Mouse (Mus musculus) kidney, embryonic 16.5 days (tissue): ENCODE measurements at regions not wholly inside any gene's neighbourhood (a gene's known extent, or its start where the extent isn't known, plus 50 kb on each side); places are given as distances from the start of the nearest gene placed in this dataset.

ENCODE experiments used
- ATAC-seq: fragments of 200-750 bp; cut with Nextera tagmentation; 2 replicates; pipeline ENCODE4 v1.8.0; 2017; ENCODE audit warnings: moderate TSS enrichment; ENCODE audit not compliant: low FRiP score, low TSS enrichment
- H3K27ac ChIP-seq: fragments of 300-500 bp; sonication (generic); 2 replicates; pipeline ENCODE4 v1.5.1; 2014; ENCODE audit warnings: low read length
- H3K27me3 ChIP-seq: fragments of 300-500 bp; sonication (generic); 2 replicates; pipeline ENCODE4 v1.6.1; 2014; ENCODE audit warnings: low read length, control low read depth, mixed read lengths; ENCODE audit not compliant: insufficient read depth
- H3K36me3 ChIP-seq: fragments of 300-500 bp; sonication (generic); 2 replicates; pipeline ENCODE4 v1.6.1; 2014; ENCODE audit warnings: low read length, control low read depth, mixed read lengths; ENCODE audit not compliant: insufficient read depth
- H3K4me1 ChIP-seq: fragments of 300-500 bp; sonication (generic); 2 replicates; pipeline ENCODE4 v1.6.1; 2014; ENCODE audit warnings: low read length, control low read depth, mixed read lengths; ENCODE audit not compliant: insufficient read depth
- H3K4me2 ChIP-seq: fragments of 300-500 bp; sonication (generic); replicated peaks from 2 replicates; pipeline ENCODE4 v1.6.1; 2014; ENCODE audit warnings: low read depth, low read length
- H3K4me3 ChIP-seq: fragments of 300-500 bp; sonication (generic); 2 replicates; pipeline ENCODE4 v1.5.1; 2014; ENCODE audit warnings: mild to moderate bottlenecking, low read length
- H3K9ac ChIP-seq: fragments of 300-500 bp; sonication (generic); replicated peaks from 2 replicates; pipeline ENCODE4 v1.6.1; 2014; ENCODE audit warnings: low read length
- H3K9me3 ChIP-seq: fragments of 300-500 bp; sonication (generic); 2 replicates; pipeline ENCODE4 v1.6.1; 2016; ENCODE audit warnings: low read length, control low read depth
- WGBS: fragments of 180-500 bp; shearing (Covaris S2); extraction: QIAGEN DNeasy Blood & Tissue Kit; methylation state at CpG from one replicate; pipeline ENCODE4 v1.1.7; 2014; 5-methylcytosine and 5-hydroxymethylcytosine counted together

- ATAC-seq: no peak
- Histone ChIP-seq H3K27me3 (no peaks in the 10 kb centered on the region), H3K9me3 (no peaks in the 10 kb centered on the region)
Observed at GRCm38 (mm10) chr4:9016504-9017040, 777.7 kb upstream of the Car8 start.

GRCm38 (mm10) chr4:9015528-9016503 is 777.0 kb upstream of the Car8 start:
- no peak overlapping the region for H3K4me2 ChIP-seq
- no peak overlapping the region for H3K27ac ChIP-seq
- no peak overlapping the region for H3K4me3 ChIP-seq
- H3K4me1 ChIP-seq: peaks cover 33% of the 10 kb centered on the region
- H3K9ac ChIP-seq: no peak overlapping the region
- H3K9me3 ChIP-seq: no peaks in the 10 kb centered on the region
- no peaks in the 10 kb centered on the region for H3K36me3 ChIP-seq
- peak; percentile 44 for ATAC-seq
- WGBS: 19% methylated on average over 14 of the region's 14 CpGs
- H3K27me3 ChIP-seq: no peaks in the 10 kb centered on the region

More at GRCm38 (mm10) chr4:9016504-9017040, 777.7 kb upstream of the Car8 start:
- no peak overlapping the region for H3K27ac ChIP-seq
- H3K4me3 ChIP-seq: no peak overlapping the region
- H3K4me2 ChIP-seq: no peak overlapping the region
- H3K36me3 ChIP-seq: no peaks in the 10 kb centered on the region
- no peak overlapping the region for H3K9ac ChIP-seq
- 65% methylated on average over 9 of the region's 9 CpGs for WGBS
- peaks cover 26% of the 10 kb centered on the region for H3K4me1 ChIP-seq

- no peak overlapping the region for H3K27ac ChIP-seq
- H3K4me1 ChIP-seq: peaks cover 42% of the 10 kb centered on the region
- WGBS: 53% methylated on average over 4 of the region's 4 CpGs
- no peak overlapping the region for H3K9ac ChIP-seq
- H3K4me3 ChIP-seq: no peak overlapping the region
- no peaks in the 10 kb centered on the region for H3K9me3 ChIP-seq
- H3K4me2 ChIP-seq: no peak overlapping the region
- H3K36me3 ChIP-seq: no peaks in the 10 kb centered on the region
- no peak for ATAC-seq
- peaks cover 3% of the 10 kb centered on the region; the same call in 1 of the 2 replicates for H3K27me3 ChIP-seq
Observed at GRCm38 (mm10) chr4:9014986-9015385, 776.1 kb upstream of the Car8 start.

GRCm38 (mm10) chr4:9012787-9013186 is 773.9 kb upstream of the Car8 start:
- 70% methylated on average over 9 of the region's 9 CpGs for WGBS
- Histone ChIP-seq H3K27me3 (peaks cover 3% of the 10 kb centered on the region; the same call in 1 of the 2 replicates), H3K9ac (no peak overlapping the region), H3K4me3 (no peak overlapping the region), H3K9me3 (no peaks in the 10 kb centered on the region), H3K27ac (no peak overlapping the region), H3K36me3 (no peaks in the 10 kb centered on the region), H3K4me2 (no peak overlapping the region), H3K4me1 (peaks cover 48% of the 10 kb centered on the region)
- no peak for ATAC-seq

- ATAC-seq: no peak
- 59% methylated on average over 3 of the region's 3 CpGs for WGBS
- H3K27ac ChIP-seq: no peak overlapping the region
- no peak overlapping the region for H3K9ac ChIP-seq
- H3K9me3 ChIP-seq: no peaks in the 10 kb centered on the region
- H3K36me3 ChIP-seq: no peaks in the 10 kb centered on the region
- peaks cover 48% of the 10 kb centered on the region for H3K4me1 ChIP-seq
- peaks cover 3% of the 10 kb centered on the region; the same call in 1 of the 2 replicates for H3K27me3 ChIP-seq
- H3K4me3 ChIP-seq: no peak overlapping the region
- no peak overlapping the region for H3K4me2 ChIP-seq
Observed at GRCm38 (mm10) chr4:9011952-9012351, 773.1 kb upstream of the Car8 start.

- 4% methylated on average over 7 of the region's 7 CpGs for WGBS
- H3K9me3 ChIP-seq: no peaks in the 10 kb centered on the region
- peak overlapping the region; percentile 20; the same call in 1 of the 2 replicates for H3K9ac ChIP-seq
- H3K36me3 ChIP-seq: no peaks in the 10 kb centered on the region
- H3K27ac ChIP-seq: no peak overlapping the region
- peaks cover 43% of the 10 kb centered on the region for H3K4me1 ChIP-seq
- H3K4me3 ChIP-seq: no peak overlapping the region
- ATAC-seq: peak; percentile 60; the same call in 1 of the 2 replicates
- H3K4me2 ChIP-seq: peak overlapping the region; percentile 42
- peaks cover 3% of the 10 kb centered on the region; the same call in 1 of the 2 replicates for H3K27me3 ChIP-seq
Observed at GRCm38 (mm10) chr4:9011129-9011518, 772.3 kb upstream of the Car8 start.

DNA sequence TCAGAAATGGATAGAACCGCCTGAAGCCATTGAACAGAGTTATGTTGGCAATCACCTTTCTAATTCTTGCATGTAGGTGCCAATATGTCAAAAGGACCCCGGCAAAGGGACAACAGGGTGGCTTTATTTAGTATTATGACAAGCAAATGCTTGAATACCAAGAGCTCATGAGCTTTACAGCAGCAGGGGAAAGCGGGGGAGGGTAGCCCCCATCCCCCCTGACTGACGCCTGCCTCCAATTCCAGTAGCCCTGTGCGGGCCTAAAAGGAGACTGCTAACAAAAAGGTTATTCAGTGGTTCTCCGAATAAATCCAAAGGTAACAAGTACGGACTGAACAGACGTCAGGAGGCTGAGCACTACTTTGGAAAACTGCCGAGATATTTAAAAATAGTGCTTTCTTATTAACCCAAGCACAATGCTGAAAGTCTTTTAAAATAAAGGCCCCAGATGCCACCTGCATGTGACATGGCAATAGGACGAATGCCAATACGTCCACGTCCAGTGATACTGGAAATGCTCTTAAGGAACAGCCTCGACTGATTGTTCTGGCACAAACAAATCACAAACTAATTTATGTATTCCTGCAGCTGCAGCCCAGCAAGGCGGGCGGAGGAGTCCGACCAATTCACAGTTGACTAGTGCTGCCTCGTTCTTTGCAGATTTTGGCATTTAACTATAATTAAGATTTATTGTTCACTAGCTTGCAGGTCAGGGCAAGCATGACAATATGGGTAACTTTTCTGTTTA is 771.7 kb upstream of the Car8 start:
- ATAC-seq: peak; percentile 55; the same call in 1 of the 2 replicates
- H3K4me2 ChIP-seq: peak overlapping the region; percentile 42
- H3K36me3 ChIP-seq: no peaks in the 10 kb centered on the region
- H3K9ac ChIP-seq: no peak overlapping the region; the same call in 1 of the 2 replicates
- H3K27ac ChIP-seq: no peak overlapping the region
- peaks cover 3% of the 10 kb centered on the region; the same call in 1 of the 2 replicates for H3K27me3 ChIP-seq
- no peaks in the 10 kb centered on the region for H3K9me3 ChIP-seq
- no peak overlapping the region for H3K4me3 ChIP-seq
- 30% methylated on average over 17 of the region's 17 CpGs for WGBS
- H3K4me1 ChIP-seq: peaks cover 37% of the 10 kb centered on the region

GRCm38 (mm10) chr4:9009656-9010055 is 770.8 kb upstream of the Car8 start:
- Histone ChIP-seq H3K4me2 (no peak overlapping the region), H3K27me3 (peaks cover 3% of the 10 kb centered on the region; the same call in 1 of the 2 replicates), H3K4me3 (no peak overlapping the region), H3K36me3 (no peaks in the 10 kb centered on the region), H3K27ac (no peak overlapping the region), H3K9ac (no peak overlapping the region), H3K9me3 (no peaks in the 10 kb centered on the region), H3K4me1 (peaks cover 31% of the 10 kb centered on the region)
- WGBS: 51% methylated on average over 4 of the region's 4 CpGs
- ATAC-seq: no peak

GRCm38 (mm10) chr4:9005938-9006626 is 767.2 kb upstream of the Car8 start:
- Histone ChIP-seq H3K36me3 (no peaks in the 10 kb centered on the region), H3K4me3 (no peak overlapping the region), H3K27me3 (peaks cover 5% of the 10 kb centered on the region; the same call in 1 of the 2 replicates), H3K27ac (no peak overlapping the region), H3K4me1 (peaks cover 17% of the 10 kb centered on the region), H3K9ac (no peak overlapping the region), H3K4me2 (no peak overlapping the region), H3K9me3 (no peaks in the 10 kb centered on the region)
- ATAC-seq: no peak
- WGBS: 19% methylated on average over 8 of the region's 8 CpGs
